ENCODE assay signal across 16 mouse cellular contexts in the genomic region with DNA sequence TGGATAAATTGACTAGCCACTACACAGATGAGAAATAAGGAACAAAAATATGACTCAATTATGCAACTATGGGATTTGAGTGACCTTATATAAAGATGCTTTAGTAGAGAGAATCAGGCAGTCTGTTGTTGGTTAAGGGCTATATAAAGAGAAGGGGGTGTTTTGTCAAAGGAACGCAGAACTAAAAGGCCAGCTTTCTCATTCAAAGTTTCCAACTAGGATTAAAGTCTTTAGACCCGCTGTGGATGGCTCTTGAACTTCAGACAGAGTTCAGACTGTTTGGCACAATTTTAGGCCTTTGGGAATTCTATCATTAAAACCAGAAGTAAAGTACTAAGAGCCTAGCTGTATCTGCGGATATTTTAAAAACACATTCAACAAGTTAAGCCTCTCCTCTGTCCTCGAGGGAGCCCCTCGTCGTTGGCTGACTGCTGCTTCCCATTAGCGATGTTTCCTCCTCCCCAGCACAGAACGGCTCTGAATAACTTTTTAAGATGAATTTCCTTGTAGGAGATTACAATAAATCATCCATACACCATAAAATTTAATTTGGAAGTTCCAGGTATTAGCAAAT.
DNase-seq lines count a peak whose midpoint lies in the region; ATAC-seq and TF ChIP-seq lines count a peak whose summit lies in the region.
"Had no signal": no experiment of that assay in that cellular context is flagged by ENCODE, and none has a peak within 500 bp of the region (broad histone marks: within the 10 kb centered on the region; RNA-seq: fewer than 3 reads in every experiment).

No protein-coding gene starts in this region.

- H3K27ac ChIP-seq in embryonic facial prominence, embryonic 15.5 days (replicated peaks): no peak overlapping the region
- no peak overlapping the region for H3K27ac ChIP-seq in limb, embryonic 11.5 days (replicated peaks; ENCODE audit: low read depth, low read length)
- no peak overlapping the region for H3K27ac ChIP-seq in forebrain, postnatal 0 days (ENCODE audit: low read depth, low read length)
- H3K27ac ChIP-seq: forebrain, embryonic 10.5 days; heart, embryonic 15.5 days; hindbrain, embryonic 15.5 days; liver, embryonic 15.5 days had no signal

- H3K36me3 ChIP-seq in embryonic facial prominence, embryonic 15.5 days: no peaks in the 10 kb centered on the region
- H3K36me3 ChIP-seq in limb, embryonic 11.5 days (ENCODE audit: control insufficient read depth, insufficient read depth, low read length): no peaks in the 10 kb centered on the region
- H3K36me3 ChIP-seq in forebrain, postnatal 0 days (ENCODE audit: insufficient read depth): no peaks in the 10 kb centered on the region
- H3K36me3 ChIP-seq: forebrain, embryonic 10.5 days; heart, embryonic 15.5 days; hindbrain, embryonic 15.5 days; liver, embryonic 15.5 days had no signal

- no peaks in the 10 kb centered on the region for H3K9me3 ChIP-seq in embryonic facial prominence, embryonic 15.5 days (replicated peaks)
- H3K9me3 ChIP-seq in limb, embryonic 11.5 days (ENCODE audit: control insufficient read depth, low read length): no peaks in the 10 kb centered on the region
- H3K9me3 ChIP-seq in forebrain, postnatal 0 days (ENCODE audit: low read length): no peaks in the 10 kb centered on the region
- H3K9me3 ChIP-seq: forebrain, embryonic 10.5 days; heart, embryonic 15.5 days; hindbrain, embryonic 15.5 days; liver, embryonic 15.5 days had no signal

- peaks cover 20% of the 10 kb centered on the region for H3K4me1 ChIP-seq in embryonic facial prominence, embryonic 15.5 days
- peaks cover 6% of the 10 kb centered on the region; the same call in 1 of the 2 replicates for H3K4me1 ChIP-seq in limb, embryonic 11.5 days (ENCODE audit: control insufficient read depth, insufficient read depth, low read length)
- H3K4me1 ChIP-seq in forebrain, postnatal 0 days (ENCODE audit: insufficient read depth): peaks cover 3% of the 10 kb centered on the region
- H3K4me1 ChIP-seq: liver, embryonic 15.5 days had no signal

- peak; percentile 84 for DNase-seq in heart, adult 11 months
- DNase-seq in heart, postnatal 14 days: no peak
- DNase-seq in embryo, embryonic 10.5 days (ENCODE audit: low spot score): peak; percentile 63
- DNase-seq in limb, embryonic 11.5 days (ENCODE audit: low spot score): peak; percentile 58
- no peak for DNase-seq in cerebellum, postnatal 25 days
- no peak for DNase-seq in forebrain, postnatal 0 days
- no peak for DNase-seq in lung, postnatal 10 days
- DNase-seq: kidney, adult 11 months; kidney, postnatal 14 days; lung, postnatal 14 days; midbrain, embryonic 14.5 days had no signal

- H3K27me3 ChIP-seq in embryonic facial prominence, embryonic 15.5 days: no peaks in the 10 kb centered on the region
- H3K27me3 ChIP-seq in limb, embryonic 11.5 days (ENCODE audit: control insufficient read depth, insufficient read depth, low read length): no peaks in the 10 kb centered on the region
- H3K27me3 ChIP-seq in forebrain, postnatal 0 days (ENCODE audit: insufficient read depth, low read length): no peaks in the 10 kb centered on the region
- H3K27me3 ChIP-seq: heart, embryonic 15.5 days; hindbrain, embryonic 15.5 days; liver, embryonic 15.5 days had no signal

- no peak overlapping the region for H3K9ac ChIP-seq in embryonic facial prominence, embryonic 15.5 days
- no peak overlapping the region for H3K9ac ChIP-seq in limb, embryonic 11.5 days (ENCODE audit: low read length)
- no peak overlapping the region for H3K9ac ChIP-seq in forebrain, postnatal 0 days
- H3K9ac ChIP-seq: heart, embryonic 15.5 days; hindbrain, embryonic 15.5 days; liver, embryonic 15.5 days had no signal

- no peak overlapping the region for H3K4me3 ChIP-seq in embryonic facial prominence, embryonic 15.5 days (replicated peaks)
- H3K4me3 ChIP-seq in limb, embryonic 11.5 days (ENCODE audit: low read depth, low read length): no peak overlapping the region
- H3K4me3 ChIP-seq in forebrain, postnatal 0 days (ENCODE audit: low read depth, low read length): no peak overlapping the region
- H3K4me3 ChIP-seq: forebrain, embryonic 10.5 days; heart, embryonic 15.5 days; hindbrain, embryonic 15.5 days; liver, embryonic 15.5 days had no signal

- ATAC-seq in embryonic facial prominence, embryonic 15.5 days (ENCODE audit: insufficient number of reproducible peaks, low FRiP score, low TSS enrichment, low read depth): peak; percentile 84
- ATAC-seq in limb, embryonic 11.5 days (ENCODE audit: insufficient number of reproducible peaks, low FRiP score, low TSS enrichment, low read depth): no peak
- no peak for ATAC-seq in forebrain, postnatal 0 days

- intact Hi-C loops in heart, postnatal 14 days (cut with DNase I): no loop called here

- 13% methylated on average over 8 of the region's 8 CpGs for WGBS in embryonic facial prominence, embryonic 15.5 days
- 11% methylated on average over 8 of the region's 8 CpGs for WGBS in limb, embryonic 11.5 days
- 28% methylated on average over 8 of the region's 8 CpGs for WGBS in forebrain, postnatal 0 days

- no peak overlapping the region for H3K4me2 ChIP-seq in embryonic facial prominence, embryonic 15.5 days (replicated peaks)
- H3K4me2 ChIP-seq in limb, embryonic 11.5 days (ENCODE audit: low read depth, severe bottlenecking): no peak overlapping the region
- no peak overlapping the region for H3K4me2 ChIP-seq in forebrain, postnatal 0 days (ENCODE audit: low read depth)
- H3K4me2 ChIP-seq: heart, embryonic 15.5 days; hindbrain, embryonic 15.5 days; liver, embryonic 15.5 days had no signal

- TF ChIP-seq CTCF in forebrain, postnatal 0 days (IDR thresholded peaks at IDR 0.05; ENCODE audit: low read depth): no peak

Comparison
In these comparisons a context has a peak if more than half of its experiments do, and no peak if none do; other contexts are left out.
1. DNase-seq: peak in heart, adult 11 months (single experiment), embryo, embryonic 10.5 days (single experiment) and limb, embryonic 11.5 days (single experiment); none in heart, postnatal 14 days (0 of 2), cerebellum, postnatal 25 days (0 of 2), forebrain, postnatal 0 days (single experiment) and lung, postnatal 10 days (single experiment).